ENCODE assay signal across 9 mouse cellular contexts in genomic region chr7:141168518-141168953, GRCm38 (mm10). TPM values are rescaled to one million over a fixed set of nuclear protein-coding genes. Genes with fewer than 3 reads are reported as not detected.
DNase-seq lines count a peak whose midpoint lies in the region; ATAC-seq and TF ChIP-seq lines count a peak whose summit lies in the region.
"Had no signal": no experiment of that assay in that cellular context is flagged by ENCODE, and none has a peak within 500 bp of the region (broad histone marks: within the 10 kb centered on the region; RNA-seq: fewer than 3 reads in every experiment).

No protein-coding gene starts in this region.

- no peaks in the 10 kb centered on the region for H3K4me1 ChIP-seq in ES-Bruce4 (ENCODE audit: control insufficient read depth, insufficient read depth, low read length)
- peaks cover 13% of the 10 kb centered on the region for H3K4me1 ChIP-seq in forebrain, embryonic 14.5 days (ENCODE audit: control insufficient read depth, insufficient read depth, low read length)
- H3K4me1 ChIP-seq in small intestine, adult 2 months (ENCODE audit: control insufficient read depth, insufficient read depth, insufficient read length, low read length), result peaks cover 26% of the 10 kb centered on the region; the same call in 1 of the 2 replicates

- no peaks in the 10 kb centered on the region for H3K9me3 ChIP-seq in ES-Bruce4 (replicated peaks; ENCODE audit: control insufficient read depth, insufficient read depth, low read length, poor library complexity, severe bottlenecking)
- H3K9me3 ChIP-seq in forebrain, embryonic 14.5 days (replicated peaks; ENCODE audit: control insufficient read depth, low read length), result no peaks in the 10 kb centered on the region

- TF ChIP-seq POLR2A in ES-Bruce4 (IDR thresholded peaks at IDR 0.05; ENCODE audit: insufficient read depth, low read length), result no peak
- TF ChIP-seq POLR2A in small intestine, adult 2 months (IDR thresholded peaks at IDR 0.05; ENCODE audit: low read depth, low read length), result peak; percentile 34; the same call in 1 of the 2 replicates

- 4% methylated on average over 22 of the region's 22 CpGs for WGBS in forebrain, embryonic 14.5 days
- WGBS in small intestine, adult 2 months, result under 1% methylated on average over 22 of the region's 22 CpGs

- peak overlapping the region; percentile 51 for H3K9ac ChIP-seq in ES-Bruce4 (ENCODE audit: low read depth, poor library complexity, severe bottlenecking)
- H3K9ac ChIP-seq in forebrain, embryonic 14.5 days (ENCODE audit: low read length), result peak overlapping the region; percentile 58

- ATAC-seq in forebrain, embryonic 14.5 days, result no peak
- ATAC-seq in hematopoietic stem cell, adult 5-6 weeks (replicated peaks in 1 of 2; ENCODE audit: insufficient read depth in 1 of 2, low FRiP score in 2 of 2, low TSS enrichment in 1 of 2, low read depth in 1 of 2, poor library complexity in 2 of 2, severe bottlenecking in 2 of 2), result peak; percentile 57 to 66

- H3K4me3 ChIP-seq in ES-Bruce4 (ENCODE audit: low read depth, low read length), result peak overlapping the region; percentile 53
- peak overlapping the region; percentile 15 for H3K4me3 ChIP-seq in forebrain, embryonic 14.5 days (ENCODE audit: low read depth, low read length)
- peak overlapping the region; percentile 66 for H3K4me3 ChIP-seq in small intestine, adult 2 months (ENCODE audit: low read depth, low read length)

- H3K27me3 ChIP-seq in ES-Bruce4 (ENCODE audit: control insufficient read depth, insufficient read depth, low read length, poor library complexity, severe bottlenecking), result no peaks in the 10 kb centered on the region
- no peaks in the 10 kb centered on the region for H3K27me3 ChIP-seq in forebrain, embryonic 14.5 days (replicated peaks; ENCODE audit: control insufficient read depth, insufficient read depth, low read length)
- no peaks in the 10 kb centered on the region for H3K27me3 ChIP-seq in small intestine, adult 2 months (ENCODE audit: control insufficient read depth, insufficient read depth, low read length)

- no peak for TF ChIP-seq EP300 in ES-Bruce4 (IDR thresholded peaks at IDR 0.05; ENCODE audit: insufficient read depth, low read depth, low read length)

- peak; percentile 30 to 42 for DNase-seq in adrenal gland, postnatal 4 days (ENCODE audit: low spot score in 2 of 2)
- no peak for DNase-seq in forebrain, embryonic 14.5 days (ENCODE audit: low spot score)
- DNase-seq in left cerebral cortex, postnatal 36 days (ENCODE audit: low spot score in 2 of 2), result peak; percentile 59 to 68
- peak; percentile 37 for DNase-seq in mesoderm, embryonic 11.5 days (ENCODE audit: low read depth, low spot score)
- no peak for DNase-seq in cerebellum, postnatal 4 days (ENCODE audit: low spot score in 2 of 2)

- H3K36me3 ChIP-seq in ES-Bruce4 (ENCODE audit: control insufficient read depth, insufficient read depth, low read length, poor library complexity, severe bottlenecking), result no peaks in the 10 kb centered on the region
- H3K36me3 ChIP-seq in forebrain, embryonic 14.5 days (ENCODE audit: control insufficient read depth, insufficient read depth, low read length), result peaks cover 8% of the 10 kb centered on the region; the same call in 1 of the 2 replicates
- H3K36me3 ChIP-seq in small intestine, adult 2 months (ENCODE audit: control insufficient read depth, insufficient read depth, low read length), result peaks cover 21% of the 10 kb centered on the region

- intact Hi-C loops in left cerebral cortex, postnatal 36 days (cut with DNase I), result no loop called here

- TF ChIP-seq CTCF in ES-Bruce4 (IDR thresholded peaks at IDR 0.05; ENCODE audit: low read depth, low read length), result no peak
- TF ChIP-seq CTCF in small intestine, adult 2 months (IDR thresholded peaks at IDR 0.05; ENCODE audit: extremely low read depth, insufficient read length, insufficient replicate concordance, low read depth, low read length), result no peak

- H3K4me2 ChIP-seq in forebrain, embryonic 14.5 days (ENCODE audit: low read length), result peak overlapping the region; percentile 47

- H3K27ac ChIP-seq in ES-Bruce4 (ENCODE audit: insufficient read depth, low read length), result no peak overlapping the region
- H3K27ac ChIP-seq in forebrain, embryonic 14.5 days (ENCODE audit: low read depth, low read length), result no peak overlapping the region
- peak overlapping the region; percentile 79 for H3K27ac ChIP-seq in small intestine, adult 2 months (ENCODE audit: insufficient read depth, low read depth, low read length)

RNA-seq across cellular contexts. Expression of gene Rnh1, which starts 4.1 kb away (rescaled TPM):
- 44.8 and 48.5 TPM in 2 replicates for polyA plus RNA-seq in ES-Bruce4 (2011; ENCODE audit: insufficient read depth, insufficient read length, low read depth, missing spikeins)
- total RNA-seq in adrenal gland, postnatal 4 days (2021), result 100 to 1,000 TPM; 179 to 186 TPM
- 54.7 and 56.7 TPM in 2 replicates for polyA plus RNA-seq in forebrain, embryonic 14.5 days (2014; fragmentation: Nextera tagmentation; extraction: Ambion mirVana)
- total RNA-seq in hematopoietic stem cell, adult 5-6 weeks (2017), result 34.4 and 61.9 TPM in 2 replicates
- total RNA-seq in left cerebral cortex, postnatal 36 days (2021), result 10 to 100 TPM; 33.6 to 36.2 TPM
- 113 and 162 TPM in 2 replicates for polyA plus RNA-seq in small intestine, adult 2 months (2012; rRNA removed)

RNA-seq across cellular contexts. Expression of gene Hras, which starts 25.3 kb away (rescaled TPM):
- polyA plus RNA-seq in ES-Bruce4 (2011; ENCODE audit: insufficient read depth, insufficient read length, low read depth, missing spikeins), result 50.5 and 51.8 TPM in 2 replicates
- 10 to 100 TPM; 88.5 to 96.4 TPM for total RNA-seq in adrenal gland, postnatal 4 days (2021)
- 70.2 and 96.3 TPM in 2 replicates for polyA plus RNA-seq in forebrain, embryonic 14.5 days (2014; fragmentation: Nextera tagmentation; extraction: Ambion mirVana)
- 15.0 and 19.7 TPM in 2 replicates for total RNA-seq in hematopoietic stem cell, adult 5-6 weeks (2017)
- total RNA-seq in left cerebral cortex, postnatal 36 days (2021), result 100 to 1,000 TPM; 256 to 304 TPM
- polyA plus RNA-seq in small intestine, adult 2 months (2012; rRNA removed), result 49.1 and 67.1 TPM in 2 replicates

RNA-seq across cellular contexts. Expression of gene Lrrc56, which starts 25.4 kb away (rescaled TPM):
- polyA plus RNA-seq in ES-Bruce4 (2011; ENCODE audit: insufficient read depth, insufficient read length, low read depth, missing spikeins), result 3.3 and 3.4 TPM in 2 replicates
- 1 to 10 TPM; 8.8 to 9.9 TPM for total RNA-seq in adrenal gland, postnatal 4 days (2021)
- polyA plus RNA-seq in forebrain, embryonic 14.5 days (2014; fragmentation: Nextera tagmentation; extraction: Ambion mirVana), result 6.7 and 8.9 TPM in 2 replicates
- 0.60 and 0.75 TPM in 2 replicates for total RNA-seq in hematopoietic stem cell, adult 5-6 weeks (2017)
- total RNA-seq in left cerebral cortex, postnatal 36 days (2021), result 1 to 10 TPM; 3.5 to 4.7 TPM
- 4.0 and 7.4 TPM in 2 replicates for polyA plus RNA-seq in small intestine, adult 2 months (2012; rRNA removed)

RNA-seq across cellular contexts. Expression of gene Lmntd2, which starts 45.3 kb away (rescaled TPM):
- 5.9 and 6.6 TPM in 2 replicates for polyA plus RNA-seq in ES-Bruce4 (2011; ENCODE audit: insufficient read depth, insufficient read length, low read depth, missing spikeins)
- total RNA-seq in adrenal gland, postnatal 4 days (2021), result 1 to 10 TPM in 1 of 2 experiments, under 1 TPM in 1; 0.82 to 1.0 TPM
- polyA plus RNA-seq in forebrain, embryonic 14.5 days (2014; fragmentation: Nextera tagmentation; extraction: Ambion mirVana), result 0.94 and 0.95 TPM in 2 replicates
- 1.6 TPM in 1 of 2 replicates, not detected in the other for total RNA-seq in hematopoietic stem cell, adult 5-6 weeks (2017)
- not detected for total RNA-seq in left cerebral cortex, postnatal 36 days (2021)
- polyA plus RNA-seq in small intestine, adult 2 months (2012; rRNA removed), result 4.9 and 8.1 TPM in 2 replicates
- total RNA-seq: left cerebral cortex, postnatal 10 days had no signal

RNA-seq across cellular contexts. Expression of gene Ptdss2, which starts 46.4 kb away (rescaled TPM):
- 42.5 and 55.3 TPM in 2 replicates for polyA plus RNA-seq in ES-Bruce4 (2011; ENCODE audit: insufficient read depth, insufficient read length, low read depth, missing spikeins)
- 10 to 100 TPM; 44.2 to 53.1 TPM for total RNA-seq in adrenal gland, postnatal 4 days (2021)
- 81.2 and 82.1 TPM in 2 replicates for polyA plus RNA-seq in forebrain, embryonic 14.5 days (2014; fragmentation: Nextera tagmentation; extraction: Ambion mirVana)
- total RNA-seq in hematopoietic stem cell, adult 5-6 weeks (2017), result 6.4 and 9.6 TPM in 2 replicates
- total RNA-seq in left cerebral cortex, postnatal 36 days (2021), result 10 to 100 TPM; 45.1 to 52.1 TPM
- polyA plus RNA-seq in small intestine, adult 2 months (2012; rRNA removed), result 17.5 and 26.3 TPM in 2 replicates

Comparison
In these comparisons a context has a peak if more than half of its experiments do, and no peak if none do; other contexts are left out.
1. H3K4me3 ChIP-seq: peak in every context shown above with its lines; median percentile 66 in small intestine, adult 2 months; 53 in ES-Bruce4; 15 in forebrain, embryonic 14.5 days.
2. DNase-seq: peak in adrenal gland, postnatal 4 days (2 of 2), left cerebral cortex, postnatal 36 days (2 of 2) and mesoderm, embryonic 11.5 days (single experiment); none in forebrain, embryonic 14.5 days (single experiment) and cerebellum, postnatal 4 days (0 of 2).